Mouse (Mus musculus) heart, embryonic 10.5 days (tissue): Measurements from ENCODE around the gene Grm4. TPM values are rescaled to one million over a fixed set of nuclear protein-coding genes. Genes with fewer than 3 reads are reported as not detected.

Source experiments
- DNase-seq: peaks from one replicate; pipeline ENCODE4 v3.0.0-alpha.2; 2017; ENCODE audit warnings: low spot score
- H3K27ac ChIP-seq: fragments of 300-500 bp; sonication (generic); 2 replicates; pipeline ENCODE4 v1.5.1; 2016; ENCODE audit warnings: mild to moderate bottlenecking
- H3K27me3 ChIP-seq: fragments of 300-500 bp; sonication (generic); 2 replicates; pipeline ENCODE4 v1.6.1; 2016; ENCODE audit warnings: mild to moderate bottlenecking; ENCODE audit not compliant: poor library complexity, insufficient read depth, severe bottlenecking
- H3K36me3 ChIP-seq: fragments of 300-500 bp; sonication (generic); 2 replicates; pipeline ENCODE4 v1.6.1; 2016; ENCODE audit warnings: mild to moderate bottlenecking, moderate library complexity
- H3K4me1 ChIP-seq: fragments of 300-500 bp; sonication (generic); 2 replicates; pipeline ENCODE4 v1.6.1; 2016; ENCODE audit warnings: mild to moderate bottlenecking
- H3K4me3 ChIP-seq: fragments of 300-500 bp; sonication (generic); 2 replicates; pipeline ENCODE4 v1.5.1; 2016; ENCODE audit warnings: mild to moderate bottlenecking, moderate library complexity
- H3K9me3 ChIP-seq: fragments of 300-500 bp; sonication (generic); 2 replicates; pipeline ENCODE4 v1.6.1; 2016; ENCODE audit warnings: mild to moderate bottlenecking, moderate library complexity
- WGBS: fragments of 180-500 bp; shearing (Covaris S2); methylation state at CpG from one replicate; pipeline ENCODE4 v1.1.7; 2016; 5-methylcytosine and 5-hydroxymethylcytosine counted together
- polyA plus RNA-seq: library from polyadenylated mRNA; unstranded; fragments of >200 nt; fragmentation: Nextera tagmentation; extraction: Ambion mirVana; gene quantifications from 2 replicates; pipeline ENCODE4 v1.2.1, GENCODE M21; 2016

Gene Grm4
- polyA plus RNA-seq, 1 experiment from 2014 or later: 0.34 TPM

DNA sequence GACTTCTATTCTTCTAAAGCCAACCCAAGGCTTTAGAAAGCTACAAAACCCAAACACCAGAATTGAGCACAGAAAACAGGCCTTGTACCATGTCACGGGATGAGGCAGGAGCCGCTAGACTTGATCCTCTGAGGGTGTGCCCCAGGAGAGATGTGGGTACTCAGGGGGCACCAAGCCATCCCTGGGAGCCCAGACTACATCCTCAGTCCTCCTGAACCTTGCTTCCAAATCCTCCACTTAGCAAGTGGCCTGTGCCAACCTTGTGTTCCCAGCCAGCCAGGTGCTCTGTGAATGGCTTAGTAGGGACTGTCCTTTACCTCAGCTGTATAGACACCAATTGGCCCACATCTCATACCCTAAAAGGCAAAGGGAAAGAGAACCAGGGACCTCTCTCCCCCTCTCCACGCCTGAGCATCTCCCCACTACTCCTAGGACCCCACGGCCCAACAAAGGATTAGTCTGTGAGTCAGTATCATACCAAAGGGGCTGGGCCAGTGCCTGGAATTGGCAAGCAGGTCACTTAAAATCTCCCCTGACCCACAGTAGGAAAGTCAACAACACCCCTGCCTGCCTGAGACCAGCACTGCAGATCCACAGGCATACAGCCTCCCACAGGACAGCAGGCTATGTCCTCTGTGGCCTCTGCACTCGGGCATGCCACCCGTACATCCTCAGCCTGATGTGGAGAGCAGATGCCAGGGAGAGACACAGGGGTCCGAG lies 14.2 kb downstream of the Grm4 start:
- Histone ChIP-seq H3K36me3 (no peaks in the 10 kb centered on the region), H3K9me3 (no peaks in the 10 kb centered on the region), H3K4me1 (peaks cover 30% of the 10 kb centered on the region), H3K27me3 (peaks cover 100% of the 10 kb centered on the region), H3K4me3 (no peak overlapping the region), H3K27ac (no peak overlapping the region)
- WGBS: 78% methylated on average over 7 of the region's 7 CpGs
- DNase-seq: no peak

GRCm38 (mm10) chr17:27506362-27506761 lies 14.8 kb downstream of the Grm4 start:
- 36% methylated on average over 11 of the region's 11 CpGs for WGBS

GRCm38 (mm10) chr17:27505221-27505881 lies 15.9 kb downstream of the Grm4 start:
- Histone ChIP-seq H3K9me3 (no peaks in the 10 kb centered on the region), H3K36me3 (no peaks in the 10 kb centered on the region), H3K4me3 (no peak overlapping the region), H3K4me1 (peaks cover 39% of the 10 kb centered on the region), H3K27me3 (peaks cover 100% of the 10 kb centered on the region), H3K27ac (no peak overlapping the region)
- 26% methylated on average over 10 of the region's 10 CpGs for WGBS
- no peak for DNase-seq

More at GRCm38 (mm10) chr17:27506362-27506761, 14.8 kb downstream of the Grm4 start:
- Histone ChIP-seq H3K4me3 (no peak overlapping the region), H3K27me3 (peaks cover 100% of the 10 kb centered on the region), H3K27ac (no peak overlapping the region), H3K4me1 (peaks cover 33% of the 10 kb centered on the region), H3K36me3 (no peaks in the 10 kb centered on the region), H3K9me3 (no peaks in the 10 kb centered on the region)
- no peak for DNase-seq

- Histone ChIP-seq H3K36me3 (no peaks in the 10 kb centered on the region), H3K4me1 (peaks cover 43% of the 10 kb centered on the region), H3K27me3 (peaks cover 100% of the 10 kb centered on the region), H3K9me3 (no peaks in the 10 kb centered on the region), H3K27ac (no peak overlapping the region), H3K4me3 (no peak overlapping the region)
- DNase-seq: no peak
- 56% methylated on average over 7 of the region's 7 CpGs for WGBS
Measured at GRCm38 (mm10) chr17:27503869-27504268, 17.3 kb downstream of the Grm4 start.

DNA sequence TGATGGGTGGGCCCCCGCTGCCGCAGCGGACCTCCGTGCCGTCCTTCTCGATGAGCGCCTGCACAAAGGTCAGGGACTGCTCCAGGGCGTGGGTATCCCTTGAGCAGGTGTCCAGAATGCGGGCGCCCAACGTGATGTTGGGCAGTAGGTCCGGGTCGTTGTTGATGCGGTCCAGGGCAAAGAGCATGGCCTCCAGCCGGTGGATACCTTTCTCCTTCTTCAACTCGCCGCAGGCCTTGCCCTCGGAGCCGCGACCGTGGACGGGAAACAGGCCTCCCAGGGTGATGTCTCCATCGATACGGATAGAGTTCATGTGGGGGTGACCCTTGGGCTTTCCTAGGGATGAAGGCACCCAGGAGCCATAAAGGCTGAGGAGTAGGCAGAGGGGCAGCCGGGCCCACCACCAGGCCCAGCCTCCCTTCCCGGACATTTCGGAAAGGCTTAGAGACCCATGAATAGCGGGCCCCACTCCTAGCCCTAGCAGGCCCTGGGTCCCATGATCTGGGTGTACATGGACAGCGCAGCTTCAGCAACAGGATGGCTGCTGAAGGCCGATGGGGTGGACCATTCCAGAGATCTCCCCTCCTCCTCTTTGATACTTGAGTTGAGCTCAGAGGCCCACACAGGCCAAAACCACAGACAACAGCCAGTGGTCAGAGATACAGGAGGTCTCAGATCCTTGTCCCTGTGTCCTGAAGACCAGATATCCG lies 18.3 kb downstream of the Grm4 start:
- no peak for DNase-seq
- WGBS: 49% methylated on average over 31 of the region's 31 CpGs
- no peak overlapping the region for H3K4me3 ChIP-seq
- peaks cover 43% of the 10 kb centered on the region for H3K4me1 ChIP-seq
- no peaks in the 10 kb centered on the region for H3K9me3 ChIP-seq
- no peak overlapping the region for H3K27ac ChIP-seq
- peaks cover 94% of the 10 kb centered on the region for H3K27me3 ChIP-seq
- no peaks in the 10 kb centered on the region for H3K36me3 ChIP-seq

DNA sequence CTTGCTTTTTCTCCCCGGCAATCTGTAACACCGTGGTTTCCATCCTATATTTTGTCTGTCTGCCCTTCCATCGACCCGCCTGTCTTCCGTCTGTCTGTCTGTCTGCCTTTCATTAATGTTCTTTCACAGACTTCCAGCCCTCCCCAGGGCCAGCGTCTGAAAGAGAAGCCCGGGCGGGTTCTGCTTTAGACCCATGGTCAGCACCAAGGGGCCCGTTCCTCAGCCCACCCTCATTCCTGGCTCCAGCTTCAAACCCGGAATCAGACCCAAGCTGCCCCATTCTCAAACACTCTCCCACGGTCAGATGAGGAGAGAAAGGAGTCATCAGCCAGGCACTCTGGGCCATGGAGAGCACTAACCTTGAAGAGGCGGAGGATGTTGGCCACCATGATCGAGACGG lies 18.9 kb downstream of the Grm4 start:
- 20% methylated on average over 14 of the region's 14 CpGs for WGBS
- no peak for DNase-seq
- Histone ChIP-seq H3K4me1 (peaks cover 43% of the 10 kb centered on the region), H3K27me3 (peaks cover 91% of the 10 kb centered on the region), H3K36me3 (no peaks in the 10 kb centered on the region), H3K27ac (no peak overlapping the region), H3K9me3 (no peaks in the 10 kb centered on the region), H3K4me3 (peak overlapping the region; percentile 29; the same call in 1 of the 2 replicates)

DNA sequence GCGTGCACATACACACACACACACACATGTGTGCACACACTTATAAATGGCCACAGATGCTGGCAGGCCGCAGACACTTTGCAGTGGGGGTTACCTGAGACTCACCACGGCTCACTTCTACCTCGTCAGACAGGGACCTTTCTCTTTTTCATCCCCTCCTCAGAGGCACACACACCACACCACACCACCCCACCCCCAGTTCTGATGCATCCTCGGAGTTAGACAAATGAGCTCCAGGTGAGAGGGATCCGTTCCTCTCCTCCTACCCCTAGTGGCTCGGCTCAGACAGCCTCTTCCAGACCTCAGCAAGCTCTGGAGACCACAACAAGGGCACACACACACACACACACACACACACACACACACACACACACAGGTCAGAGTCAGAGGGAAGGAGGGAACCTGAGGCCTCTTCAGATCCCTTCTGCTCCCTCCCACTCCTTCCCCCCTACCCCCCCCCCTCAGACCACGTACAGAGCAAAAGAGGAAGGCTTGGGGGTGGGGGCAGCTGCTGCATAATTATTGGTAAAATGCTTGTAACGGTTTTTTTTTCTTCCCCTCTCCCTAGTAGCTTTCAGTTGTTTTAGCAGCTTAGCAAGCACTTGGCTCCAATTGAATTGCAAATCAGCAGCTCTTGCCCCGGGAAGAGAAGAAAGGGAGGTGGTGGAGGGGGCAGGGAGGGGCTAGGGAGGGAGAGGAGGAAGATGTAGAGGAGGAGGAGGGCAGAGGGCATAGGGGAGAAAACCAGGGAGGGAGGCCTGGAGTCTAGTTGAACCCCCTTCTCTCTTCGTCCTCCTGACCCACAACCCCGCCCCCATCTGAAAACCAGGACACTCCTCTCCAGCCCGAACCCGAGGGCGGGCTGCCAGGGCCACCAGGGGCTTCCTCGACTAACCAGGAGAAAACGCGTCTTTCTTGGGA lies 19.6 kb downstream of the Grm4 start:
- Histone ChIP-seq H3K4me1 (peaks cover 43% of the 10 kb centered on the region), H3K27ac (0 out of 2 replicates have a peak overlapping the region, but pooled peaks have one; percentile 49), H3K27me3 (peaks cover 84% of the 10 kb centered on the region), H3K4me3 (peak overlapping the region; percentile 29), H3K9me3 (no peaks in the 10 kb centered on the region), H3K36me3 (no peaks in the 10 kb centered on the region)
- 11% methylated on average over 18 of the region's 18 CpGs for WGBS
- DNase-seq: no peak

DNA sequence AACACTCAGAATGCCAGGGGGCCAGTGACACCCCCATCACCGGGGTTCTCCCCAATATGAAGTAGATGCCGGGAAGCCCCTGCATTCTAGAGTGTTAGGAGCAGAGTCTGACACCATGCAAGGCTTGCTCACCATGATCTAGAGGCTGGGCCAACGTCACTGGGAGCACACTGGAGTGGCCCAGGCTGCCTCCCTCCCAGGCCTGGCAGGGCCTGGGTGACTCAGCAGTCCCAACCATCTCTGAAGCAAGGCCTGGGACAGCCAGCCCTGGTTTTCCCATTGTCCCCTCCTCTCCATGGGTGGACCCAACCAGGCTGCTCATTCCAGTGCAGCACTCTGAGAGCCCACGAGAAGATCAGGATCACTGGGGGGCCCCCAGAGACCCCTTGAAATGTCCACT lies 20.4 kb downstream of the Grm4 start:
- Histone ChIP-seq H3K36me3 (no peaks in the 10 kb centered on the region), H3K9me3 (no peaks in the 10 kb centered on the region), H3K27ac (peak overlapping the region; percentile 49; the same call in 1 of the 2 replicates), H3K27me3 (peaks cover 81% of the 10 kb centered on the region), H3K4me1 (peaks cover 36% of the 10 kb centered on the region), H3K4me3 (no peak overlapping the region)
- WGBS: 36% methylated on average over 4 of the region's 4 CpGs
- DNase-seq: no peak

GRCm38 (mm10) chr17:27499080-27499479 lies 22.1 kb downstream of the Grm4 start:
- peaks cover 77% of the 10 kb centered on the region for H3K27me3 ChIP-seq
- no peak overlapping the region; the same call in 1 of the 2 replicates for H3K27ac ChIP-seq

DNA sequence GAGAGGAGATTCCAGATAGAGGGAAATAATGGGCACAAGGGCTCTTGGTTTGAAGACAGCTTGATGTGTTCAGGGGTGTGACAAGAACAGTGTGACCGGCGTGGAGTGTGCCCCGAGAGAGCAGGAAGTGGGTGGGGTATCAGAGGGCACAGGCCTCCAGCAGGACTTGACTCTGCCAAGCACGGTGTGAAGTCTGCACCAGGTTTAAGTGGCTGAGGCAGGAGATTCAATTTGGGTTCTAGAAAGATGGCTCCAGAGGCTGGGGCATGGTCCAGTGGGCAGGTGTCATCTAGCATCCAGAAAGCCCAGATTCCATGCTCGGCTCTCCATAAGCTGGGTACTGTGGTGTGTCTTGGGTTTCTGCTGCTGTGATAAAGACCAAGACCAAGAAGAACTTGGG lies 23.4 kb downstream of the Grm4 start:
- H3K36me3 ChIP-seq: no peaks in the 10 kb centered on the region
- no peak for DNase-seq
- H3K27ac ChIP-seq: no peak overlapping the region
- H3K4me3 ChIP-seq: no peak overlapping the region
- H3K27me3 ChIP-seq: peaks cover 72% of the 10 kb centered on the region
- peaks cover 28% of the 10 kb centered on the region for H3K4me1 ChIP-seq
- 66% methylated on average over 5 of the region's 5 CpGs for WGBS
- no peaks in the 10 kb centered on the region for H3K9me3 ChIP-seq

More at GRCm38 (mm10) chr17:27499080-27499479, 22.1 kb downstream of the Grm4 start:
- Histone ChIP-seq H3K36me3 (no peaks in the 10 kb centered on the region), H3K4me3 (no peak overlapping the region), H3K9me3 (no peaks in the 10 kb centered on the region), H3K4me1 (peaks cover 29% of the 10 kb centered on the region)
- WGBS: 73% methylated on average over 13 of the region's 13 CpGs
- no peak for DNase-seq

GRCm38 (mm10) chr17:27495008-27495540 lies 26.1 kb downstream of the Grm4 start:
- Histone ChIP-seq H3K27me3 (peaks cover 57% of the 10 kb centered on the region), H3K9me3 (no peaks in the 10 kb centered on the region), H3K4me1 (0 out of 2 replicates have a peak, but pooled peaks cover 8% of the 10 kb centered on the region), H3K27ac (no peak overlapping the region), H3K4me3 (no peak overlapping the region), H3K36me3 (no peaks in the 10 kb centered on the region)
- DNase-seq: no peak
- WGBS: 70% methylated on average over 7 of the region's 7 CpGs

- Histone ChIP-seq H3K36me3 (no peaks in the 10 kb centered on the region), H3K27me3 (peaks cover 52% of the 10 kb centered on the region), H3K4me3 (no peak overlapping the region), H3K4me1 (0 out of 2 replicates have a peak, but pooled peaks cover 5% of the 10 kb centered on the region), H3K9me3 (no peaks in the 10 kb centered on the region), H3K27ac (no peak overlapping the region)
- 42% methylated on average over 8 of the region's 8 CpGs for WGBS
- no peak for DNase-seq
Measured at GRCm38 (mm10) chr17:27493969-27494368, 27.2 kb downstream of the Grm4 start.
